Mouse (Mus musculus) MEL (cell line): ENCODE measurements around the gene Gss. TPM values are rescaled to one million over a fixed set of nuclear protein-coding genes. Genes with fewer than 3 reads are reported as not detected.
"Not testable (repeated sequence)": the region's sequence is repeated elsewhere in the genome, so short reads cannot be mapped to it uniquely, and the experiment has no call there.

ENCODE experiments used
- DNase-seq: peaks from one replicate; pipeline ENCODE4 v3.0.0; 2011; ENCODE audit warnings: low read depth, low spot score
- H3K27ac ChIP-seq: 2 replicates; pipeline ENCODE4 v1.5.1; 2012; ENCODE audit warnings: low read depth, mild to moderate bottlenecking, control low read depth, low read length, moderate library complexity; ENCODE audit not compliant: control insufficient read depth
- H3K27me3 ChIP-seq, 2 experiments: fragments of 150-350 bp in 1 of 2; sonication (generic) in 1 of 2; 2 replicates each; pipeline ENCODE4 v1.6.1; 2012; ENCODE audit warnings: low read length in 2 of 2, mild to moderate bottlenecking in 2 of 2, improper control_type of control experiment in 1 of 2, moderate library complexity in 1 of 2; ENCODE audit not compliant: insufficient read depth in 2 of 2, control insufficient read depth in 1 of 2
- H3K36me3 ChIP-seq, 2 experiments: 2 replicates each; pipeline ENCODE4 v1.6.1; 2012 to 2014; ENCODE audit warnings: low read length in 2 of 2, improper control_type of control experiment in 1 of 2, inconsistent platforms in 1 of 2, mild to moderate bottlenecking in 1 of 2; ENCODE audit not compliant: insufficient read depth in 2 of 2, control insufficient read depth in 1 of 2
- H3K4me1 ChIP-seq, 2 experiments: fragments of 150-350 bp in 1 of 2; sonication (generic) in 1 of 2; 2 replicates each; pipeline ENCODE4 v1.6.1; 2012; ENCODE audit warnings: low read length in 2 of 2, improper control_type of control experiment in 1 of 2, mild to moderate bottlenecking in 1 of 2; ENCODE audit not compliant: insufficient read depth in 2 of 2, control insufficient read depth in 1 of 2
- H3K4me3 ChIP-seq, 2 experiments: fragments of 150-350 bp in 1 of 2; sonication (generic) in 1 of 2; 2 replicates each; pipeline ENCODE4 v1.5.1; 2012; ENCODE audit warnings: low read depth in 2 of 2, low read length in 2 of 2, mild to moderate bottlenecking in 2 of 2, moderate library complexity in 2 of 2, control low read depth in 1 of 2, improper control_type of control experiment in 1 of 2; ENCODE audit not compliant: control insufficient read depth in 1 of 2, insufficient read depth in 1 of 2
- H3K79me2 ChIP-seq: 2 replicates; pipeline ENCODE4 v1.6.1; 2012; ENCODE audit warnings: mild to moderate bottlenecking, low read length, moderate library complexity; ENCODE audit not compliant: control insufficient read depth, poor library complexity, insufficient read depth
- H3K9ac ChIP-seq: 2 replicates; pipeline ENCODE4 v1.6.1; 2012; ENCODE audit warnings: low read depth, mild to moderate bottlenecking, control low read depth, low read length, moderate library complexity; ENCODE audit not compliant: control insufficient read depth, poor library complexity, severe bottlenecking
- H3K9me3 ChIP-seq: fragments of 150-350 bp; sonication (generic); replicated peaks from 2 replicates; pipeline ENCODE4 v1.6.1; 2012; ENCODE audit warnings: mild to moderate bottlenecking, low read length, improper control_type of control experiment, moderate library complexity; ENCODE audit not compliant: insufficient read depth
- BHLHE40 ChIP-seq: IDR thresholded peaks from 2 replicates; pipeline ENCODE4 v1.6.1; 2012; ENCODE audit warnings: low read depth, mild to moderate bottlenecking, inconsistent platforms, low read length, improper control_type of control experiment, borderline replicate concordance
- CHD2 ChIP-seq: IDR thresholded peaks from 2 replicates; pipeline ENCODE4 v1.6.1; 2011; ENCODE audit warnings: low read length, improper control_type of control experiment
- CTCF ChIP-seq, 3 experiments: IDR thresholded peaks in 2 of 3; conservative IDR thresholded peaks in 1 of 3; 2 replicates each; pipeline ENCODE4 v1.5.1; 2011 to 2012; ENCODE audit warnings: low read length in 3 of 3, low read depth in 2 of 3, mild to moderate bottlenecking in 2 of 3, improper control_type of control experiment in 1 of 3, inconsistent platforms in 1 of 3, mixed read lengths in 1 of 3, moderate library complexity in 1 of 3; ENCODE audit not compliant: control insufficient read depth in 1 of 3, insufficient read depth in 1 of 3, poor library complexity in 1 of 3, severe bottlenecking in 1 of 3
- E2F4 ChIP-seq: IDR thresholded peaks from 2 replicates; pipeline ENCODE4 v1.6.1; 2011; ENCODE audit warnings: low read depth, low read length, improper control_type of control experiment, borderline replicate concordance
- EP300 ChIP-seq, 2 experiments: IDR thresholded peaks; 2 replicates each; pipeline ENCODE4 v1.6.1; 2011; ENCODE audit warnings: improper control_type of control experiment in 2 of 2, low read length in 2 of 2, low read depth in 1 of 2, mild to moderate bottlenecking in 1 of 2
- ETS1 ChIP-seq: IDR thresholded peaks from 2 replicates; pipeline ENCODE4 v1.6.1; 2012; ENCODE audit warnings: low read depth, mild to moderate bottlenecking, inconsistent platforms, low read length, improper control_type of control experiment, moderate library complexity
- GATA1 ChIP-seq: IDR thresholded peaks from 2 replicates; pipeline ENCODE4 v1.6.1; 2011; ENCODE audit warnings: low read depth, low read length, improper control_type of control experiment
- JUND ChIP-seq: IDR thresholded peaks from 2 replicates; pipeline ENCODE4 v1.6.1; 2011; ENCODE audit warnings: low read depth, mild to moderate bottlenecking, improper control_type of control experiment, low read length
- MAFK ChIP-seq: IDR thresholded peaks from 2 replicates; pipeline ENCODE4 v1.6.1; 2011; ENCODE audit warnings: low read depth, mild to moderate bottlenecking, low read length, improper control_type of control experiment, borderline replicate concordance
- MAX ChIP-seq: IDR thresholded peaks from 2 replicates; pipeline ENCODE4 v1.6.1; 2011; ENCODE audit warnings: low read length, improper control_type of control experiment
- MAZ ChIP-seq: IDR thresholded peaks from 2 replicates; pipeline ENCODE4 v1.6.1; 2012; ENCODE audit warnings: low read depth, mild to moderate bottlenecking, inconsistent platforms, low read length, improper control_type of control experiment
- MEF2A ChIP-seq: IDR thresholded peaks from 2 replicates; pipeline ENCODE4 v1.6.1; 2014; ENCODE audit warnings: low read depth, mild to moderate bottlenecking, inconsistent platforms, low read length, improper control_type of control experiment; ENCODE audit not compliant: poor library complexity, insufficient replicate concordance, severe bottlenecking; ENCODE audit errors: extremely low read depth
- MXI1 ChIP-seq: IDR thresholded peaks from 2 replicates; pipeline ENCODE4 v1.6.1; 2011; ENCODE audit warnings: mild to moderate bottlenecking, low read depth, low read length, improper control_type of control experiment
- MYB ChIP-seq: IDR thresholded peaks from 2 replicates; pipeline ENCODE4 v1.6.1; 2011; ENCODE audit warnings: mild to moderate bottlenecking, low read depth, low read length, improper control_type of control experiment
- MYC ChIP-seq: IDR thresholded peaks from 2 replicates; pipeline ENCODE4 v1.6.1; 2011; ENCODE audit warnings: low read depth, mild to moderate bottlenecking, low read length, improper control_type of control experiment, moderate library complexity
- NELFE ChIP-seq: IDR thresholded peaks from 2 replicates; pipeline ENCODE4 v1.6.1; 2011; ENCODE audit warnings: low read depth, low read length, improper control_type of control experiment
- NRF1 ChIP-seq: IDR thresholded peaks from 2 replicates; pipeline ENCODE4 v1.6.1; 2014; ENCODE audit warnings: low read depth, mild to moderate bottlenecking, inconsistent platforms, low read length, improper control_type of control experiment, moderate library complexity; ENCODE audit not compliant: poor library complexity, insufficient read depth, severe bottlenecking
- POLR2A ChIP-seq, 2 experiments: IDR thresholded peaks; 2 replicates each; pipeline ENCODE4 v1.6.1; 2011 to 2012; ENCODE audit warnings: low read length in 2 of 2, mild to moderate bottlenecking in 2 of 2, control low read depth in 1 of 2, improper control_type of control experiment in 1 of 2, low read depth in 1 of 2, moderate library complexity in 1 of 2; ENCODE audit not compliant: control insufficient read depth in 1 of 2, insufficient read depth in 1 of 2, poor library complexity in 1 of 2
- RCOR1 ChIP-seq: IDR thresholded peaks from 2 replicates; pipeline ENCODE4 v1.6.1; 2012; ENCODE audit warnings: low read depth, mild to moderate bottlenecking, inconsistent platforms, low read length, improper control_type of control experiment
- SIN3A ChIP-seq: IDR thresholded peaks from 2 replicates; pipeline ENCODE4 v1.6.1; 2012; ENCODE audit warnings: low read length, improper control_type of control experiment, inconsistent platforms
- TAL1 ChIP-seq: IDR thresholded peaks from 2 replicates; pipeline ENCODE4 v1.6.1; 2012; ENCODE audit warnings: mild to moderate bottlenecking, inconsistent platforms, low read length, moderate library complexity, mixed read lengths
- UBTF ChIP-seq: IDR thresholded peaks from 2 replicates; pipeline ENCODE4 v1.6.1; 2012; ENCODE audit warnings: low read depth, mild to moderate bottlenecking, inconsistent platforms, low read length, improper control_type of control experiment, moderate library complexity, borderline replicate concordance; ENCODE audit not compliant: insufficient read depth
- ZC3H11A ChIP-seq: IDR thresholded peaks from 2 replicates; pipeline ENCODE4 v1.6.1; 2012; ENCODE audit warnings: low read depth, mild to moderate bottlenecking, inconsistent platforms, low read length, improper control_type of control experiment
- ZKSCAN1 ChIP-seq: IDR thresholded peaks from 2 replicates; pipeline ENCODE4 v1.6.1; 2012; ENCODE audit warnings: low read depth, mild to moderate bottlenecking, inconsistent platforms, low read length, improper control_type of control experiment, moderate library complexity
- polyA plus RNA-seq, 2 experiments: library from polyadenylated mRNA; stranded (reverse) in 1 of 2; unstranded in 1 of 2; fragments of >175 nt in 1 of 2; fragments of >200 nt in 1 of 2; gene quantifications; 2 replicates each; pipeline versions ENCODE4 v1.2.1 to v1.2.4; 2012; ENCODE audit warnings: low replicate concordance in 2 of 2, low read depth in 1 of 2; ENCODE audit not compliant: insufficient read length in 2 of 2, insufficient read depth in 1 of 2, missing spikeins in 1 of 2
- total RNA-seq: library from RNA; depleted of rRNA; stranded (reverse); fragments of 300-350 nt; gene quantifications from 2 replicates; pipeline ENCODE4 v1.2.3, GENCODE M21; 2012

Gss gene
- total and polyA plus RNA-seq, 3 experiments: 21.9 to 24.0 TPM; not detected in 1

- Histone ChIP-seq H3K9me3 (no peaks in the 10 kb centered on the region), H3K27ac (no peak overlapping the region), H3K4me3 (no peak overlapping the region), H3K4me1 (peaks cover 7 to 14% of the 10 kb centered on the region in 2 experiments), H3K9ac (no peak overlapping the region), H3K79me2 (no peaks in the 10 kb centered on the region), H3K36me3 (peaks cover 0 to 22% of the 10 kb centered on the region in 2 experiments; a peak in 2 of 4 replicates), H3K27me3 (no peaks in the 10 kb centered on the region)
- no peak for TF ChIP-seq MAZ
- TF ChIP-seq NRF1: no peak
- no peak for TF ChIP-seq UBTF
- TF ChIP-seq MXI1: no peak
- TF ChIP-seq POLR2A (IDR thresholded peaks at IDR 0.05; ENCODE audit: control insufficient read depth in 1 of 2, insufficient read depth in 1 of 2, low read depth in 1 of 2, low read length in 2 of 2, poor library complexity in 1 of 2): no peak
- no peak for TF ChIP-seq ZKSCAN1
- no peak for TF ChIP-seq CTCF (IDR thresholded peaks at IDR 0.05 in 2 of 3, conservative IDR thresholded peaks at IDR 0.05 in 1 of 3; ENCODE audit: control insufficient read depth in 1 of 3, insufficient read depth in 1 of 3, low read depth in 2 of 3, low read length in 3 of 3, poor library complexity in 1 of 3, severe bottlenecking in 1 of 3)
- TF ChIP-seq MAX: no peak
- TF ChIP-seq SIN3A: no peak
- TF ChIP-seq MAFK: no peak
- no peak for TF ChIP-seq BHLHE40
- no peak for TF ChIP-seq TAL1
- TF ChIP-seq JUND: no peak
- DNase-seq: no peak
These were observed 52.9 kb downstream of the Gss start for GRCm38 (mm10) chr2:155539696-155540095.

GRCm38 (mm10) chr2:155538463-155539057, 54.0 kb downstream of the Gss start:
- DNase-seq, H3K79me2 ChIP-seq, H3K9ac ChIP-seq, H3K27ac ChIP-seq, H3K27me3 ChIP-seq, H3K4me3 ChIP-seq, H3K9me3 ChIP-seq: not testable (repeated sequence)
- Histone ChIP-seq H3K4me1 (peaks cover 7 to 14% of the 10 kb centered on the region in 2 experiments), H3K36me3 (peaks cover 0 to 22% of the 10 kb centered on the region in 2 experiments; a peak in 2 of 4 replicates)

- no peak overlapping the region for H3K9ac ChIP-seq
- no peak for DNase-seq
- peaks cover 7 to 14% of the 10 kb centered on the region in 2 experiments for H3K4me1 ChIP-seq
- no peak overlapping the region for H3K4me3 ChIP-seq
- H3K27me3 ChIP-seq: no peaks in the 10 kb centered on the region
- H3K79me2 ChIP-seq: no peaks in the 10 kb centered on the region
- peaks cover 0 to 22% of the 10 kb centered on the region in 2 experiments; a peak in 2 of 4 replicates for H3K36me3 ChIP-seq
- no peaks in the 10 kb centered on the region for H3K9me3 ChIP-seq
- H3K27ac ChIP-seq: no peak overlapping the region
- TF ChIP-seq CHD2 (no peak), MYC (no peak), RCOR1 (no peak), TAL1 (no peak), MAZ (no peak), ZC3H11A (no peak), ETS1 (no peak), EP300 (IDR thresholded peaks at IDR 0.05; ENCODE audit: low read depth in 1 of 2, low read length in 2 of 2) (no peak), GATA1 (no peak), MEF2A (no peak), SIN3A (no peak), E2F4 (no peak), NELFE (no peak), MYB (no peak), UBTF (no peak), NRF1 (no peak)
These were observed 54.7 kb downstream of the Gss start for GRCm38 (mm10) chr2:155537761-155538462.
